20 mouse cellular contexts compared by ENCODE assay signal in the genomic region with DNA sequence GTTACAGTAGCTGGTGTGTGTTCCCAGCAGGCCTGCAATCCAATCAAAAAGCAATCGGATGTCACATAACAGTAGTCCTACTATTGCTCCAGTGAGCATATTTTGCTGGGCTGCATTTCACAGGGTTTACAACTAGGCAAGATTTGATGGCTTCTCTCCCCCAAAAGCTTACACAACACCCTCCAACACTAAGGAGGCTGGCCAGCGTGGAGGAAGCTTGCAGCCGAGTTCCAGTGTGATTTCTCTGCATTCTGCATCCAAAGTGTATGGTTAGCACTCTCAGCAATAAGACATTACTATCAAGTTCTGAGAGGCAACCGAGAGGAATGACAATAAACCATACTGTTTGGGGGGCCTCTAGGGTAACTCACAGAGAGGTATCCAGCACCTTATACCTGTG.
"Had no signal": no experiment of that assay in that cellular context is flagged by ENCODE, and none has a peak within 500 bp of the region (broad histone marks: within the 10 kb centered on the region; RNA-seq: fewer than 3 reads in every experiment).

No protein-coding gene starts in this region.

- ATAC-seq: forebrain, embryonic 13.5 days; forebrain, embryonic 14.5 days; forebrain, embryonic 15.5 days; forebrain, embryonic 16.5 days; forebrain, postnatal 0 days had no signal

- DNase-seq: cerebellum, adult 8-10 months; cerebellum, adult 9-10 months; cerebellum, adult 9-11 months; cerebellum, postnatal 10 days; cerebellum, postnatal 14 days; cerebellum, postnatal 25 days; cerebellum, postnatal 36 days; embryo, embryonic 11 days; forebrain, postnatal 0 days; gastrocnemius, adult 2 months; gastrocnemius, postnatal 10 days; gastrocnemius, postnatal 14 days; gastrocnemius, postnatal 25 days; gastrocnemius, postnatal 36 days; heart, adult 18-20 months; heart, adult 2 months had no signal
